Mouse (Mus musculus): ENCODE results near the gene Olfr1098.

Olfr1098 gene

DNA sequence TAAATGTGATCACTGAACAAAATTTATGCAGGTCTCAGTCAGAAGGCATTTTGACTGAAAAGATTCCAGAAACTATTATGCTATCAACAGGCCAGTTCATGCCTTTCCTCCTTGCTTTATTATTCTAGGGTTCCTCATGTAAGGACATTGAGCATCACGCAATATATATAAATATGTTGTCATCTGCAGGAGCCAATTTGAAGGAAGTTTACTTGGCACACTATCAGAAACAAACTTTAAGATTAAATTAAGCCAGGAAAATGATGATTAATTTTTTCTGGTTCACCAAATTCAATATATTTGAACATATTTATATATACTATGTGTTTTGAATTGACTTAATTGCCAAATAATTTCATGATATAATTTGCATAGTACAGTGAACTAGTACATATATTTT, at the start of gene Olfr1098:
Olfr1098 (minus strand) TSS at position 101 of the 400 bp plus-strand sequence.
- DNase-seq (ENCODE audit: low spot score in 2 of 2): no peak

GRCm38 (mm10) chr2:86960593-86960992, 36.2 kb upstream of the Olfr1098 start, which contains the start of gene Olfr1099:
Gene Olfr1099 (minus strand): TSS chr2:86960693.
- DNase-seq (ENCODE audit: low spot score in 2 of 2): no peak

DNA sequence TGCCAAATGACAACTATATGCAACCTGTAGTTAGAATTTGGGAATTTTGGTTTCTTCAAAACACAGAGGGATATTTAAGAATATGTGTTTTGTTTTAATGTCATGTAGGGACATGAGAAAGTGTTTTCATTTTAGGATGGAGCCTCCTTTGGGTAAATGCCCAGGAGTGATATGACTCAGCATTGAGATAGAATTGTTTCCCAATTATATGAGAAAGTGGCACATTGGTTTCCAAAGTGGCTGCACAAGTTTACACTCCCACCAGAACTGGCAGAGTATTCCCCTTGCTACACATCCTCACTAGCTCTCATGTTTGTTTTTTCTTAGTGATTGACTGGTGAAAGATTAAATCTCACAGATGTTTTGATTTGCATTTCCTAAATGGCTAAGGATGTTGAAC, 2.2 kb upstream of the Olfr1098 start:
- no peak for DNase-seq (ENCODE audit: low spot score in 2 of 2)

DNA sequence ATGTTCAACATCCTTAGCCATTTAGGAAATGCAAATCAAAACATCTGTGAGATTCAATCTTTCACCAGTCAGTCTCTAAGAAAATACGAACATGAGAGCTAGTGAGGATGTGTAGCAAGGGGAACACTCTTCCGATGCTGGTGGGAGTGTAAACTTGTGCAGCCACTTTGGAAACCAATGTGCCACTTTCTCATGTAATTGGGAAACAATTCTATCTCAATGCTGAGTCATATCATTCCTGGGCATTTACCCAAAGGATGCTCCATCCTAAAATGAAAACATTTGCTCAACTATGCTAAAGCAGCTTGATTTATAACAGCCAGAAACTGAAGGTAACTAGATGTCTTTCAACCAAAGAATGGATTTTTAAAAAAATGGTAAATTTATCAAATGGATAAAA, 18.7 kb downstream of the Olfr1098 start:
- DNase-seq (ENCODE audit: low spot score in 2 of 2): no peak

- DNase-seq (ENCODE audit: low spot score in 2 of 2): no peak
Measured at GRCm38 (mm10) chr2:86892116-86892515, 32.2 kb downstream of the Olfr1098 start, which contains the start of gene Olfr1097. Gene Olfr1097 (minus strand): TSS chr2:86892216.

DNA sequence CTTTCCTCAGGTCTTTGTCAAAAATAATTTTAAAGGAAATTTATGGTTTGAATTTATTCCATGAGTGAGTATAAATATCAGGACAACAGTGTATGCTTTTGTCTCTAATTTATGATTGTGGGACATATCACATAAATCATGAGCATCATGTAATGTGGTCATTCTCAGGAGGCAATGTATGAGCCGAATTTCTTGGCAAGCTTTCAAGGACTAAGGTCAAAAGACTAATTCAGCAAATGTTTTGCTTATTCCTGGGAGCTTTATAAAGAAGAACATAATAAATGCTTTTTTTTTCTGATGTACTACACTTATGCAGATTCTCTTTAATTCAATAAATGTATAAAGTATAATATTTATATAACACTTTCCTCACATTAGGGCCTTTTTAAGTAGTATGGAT, 49.6 kb downstream of the Olfr1098 start, which contains the start of gene Gm13723:
Gm13723 (minus strand) TSS at position 101 of the 400 bp plus-strand sequence.
- no peak for DNase-seq (ENCODE audit: low spot score in 2 of 2)
